Mouse (Mus musculus) cerebellum, adult 18-20 months (tissue): ENCODE measurements around the gene Gm20388.

ENCODE experiments used
- DNase-seq, 2 experiments: peaks; one replicate each; pipeline ENCODE4 v3.0.0; 2021

Gene Gm20388

GRCm38 (mm10) chr8:123661515-123661914 lies 3750.9 kb downstream of the Gm20388 start:
- no peak for DNase-seq

GRCm38 (mm10) chr8:123665580-123665979 lies 3754.9 kb downstream of the Gm20388 start:
- DNase-seq, result no peak

DNA sequence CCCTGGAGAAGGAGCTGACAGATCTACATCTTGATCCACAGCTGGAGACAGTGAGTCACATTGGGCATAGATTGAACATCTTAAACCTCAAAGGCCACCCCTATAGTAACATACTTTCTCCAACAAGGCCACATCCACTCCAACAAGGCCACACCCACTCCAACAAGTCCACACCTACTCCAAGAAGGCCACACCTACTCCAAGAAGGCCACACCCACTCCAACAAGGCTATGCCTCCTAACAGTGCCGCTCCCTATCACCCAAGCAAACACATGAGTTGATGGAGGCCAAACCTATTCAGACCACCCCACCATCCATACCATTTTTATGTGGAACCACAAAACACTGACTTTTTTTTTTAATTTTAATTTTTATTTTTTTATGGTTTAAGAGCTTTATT lies 3756.2 kb downstream of the Gm20388 start:
- no peak for DNase-seq

- no peak for DNase-seq
These were observed 3758.0 kb downstream of the Gm20388 start for GRCm38 (mm10) chr8:123668681-123669080.

- no peak for DNase-seq
These were observed 3760.1 kb downstream of the Gm20388 start for GRCm38 (mm10) chr8:123670766-123671165.

GRCm38 (mm10) chr8:123671454-123671853 lies 3760.8 kb downstream of the Gm20388 start:
- DNase-seq, result no peak

- no peak for DNase-seq
These were observed 3762.0 kb downstream of the Gm20388 start for GRCm38 (mm10) chr8:123672648-123673047.

GRCm38 (mm10) chr8:123675611-123676010 lies 3765.0 kb downstream of the Gm20388 start:
- DNase-seq, result no peak

DNA sequence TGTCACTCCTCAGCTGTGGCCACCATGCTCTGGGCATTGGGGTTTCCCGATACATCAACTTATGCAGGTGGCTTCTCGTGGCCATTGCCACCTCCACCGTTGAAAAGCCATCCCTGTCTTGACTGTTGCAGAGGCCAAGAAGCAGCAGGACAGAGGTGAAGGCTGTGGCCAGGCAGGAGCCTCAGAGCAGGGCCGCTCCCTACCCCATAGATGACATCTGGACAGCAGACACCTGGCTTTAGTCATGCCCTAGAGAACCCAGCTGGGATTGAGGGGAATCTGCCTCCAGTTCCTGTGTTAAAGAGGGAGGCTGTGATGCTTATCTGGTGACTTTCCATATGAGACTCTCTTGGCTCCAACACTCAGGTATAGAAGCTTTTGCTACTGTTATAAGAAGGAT lies 3767.7 kb downstream of the Gm20388 start:
- no peak for DNase-seq

DNA sequence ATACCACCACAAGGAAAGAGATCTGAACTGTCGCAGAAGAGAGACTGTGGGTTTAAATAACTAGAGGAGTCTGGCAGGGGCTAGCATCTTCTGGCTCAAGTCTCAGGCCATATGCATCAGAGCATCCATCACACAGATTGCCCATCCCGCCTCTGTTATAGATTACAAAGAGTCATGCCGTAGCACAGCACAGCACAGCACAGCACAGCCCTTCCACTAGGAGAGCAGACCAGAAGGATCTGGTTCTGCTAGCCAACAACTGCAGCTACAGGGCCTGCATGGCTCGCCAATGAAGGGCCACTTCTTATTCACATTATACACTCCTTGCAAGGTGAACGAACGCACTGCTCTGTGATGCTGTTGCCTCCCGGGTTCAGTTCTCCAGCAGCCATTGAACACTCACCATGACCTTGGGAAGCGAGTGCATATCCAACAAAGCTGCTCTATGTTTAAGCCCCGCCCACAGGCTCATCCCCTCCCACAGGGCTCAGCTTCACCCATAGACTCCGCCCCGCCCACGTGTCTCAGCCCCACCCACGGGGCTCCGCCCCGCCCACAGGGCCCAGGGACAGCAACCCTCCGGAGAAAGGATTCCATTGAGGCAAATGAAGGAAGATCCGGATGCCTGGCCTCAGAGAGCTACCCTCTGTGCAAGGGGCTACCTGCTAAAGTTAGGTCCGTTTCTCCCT lies 3771.6 kb downstream of the Gm20388 start:
- DNase-seq, result peak; percentile 15 to 18

DNA sequence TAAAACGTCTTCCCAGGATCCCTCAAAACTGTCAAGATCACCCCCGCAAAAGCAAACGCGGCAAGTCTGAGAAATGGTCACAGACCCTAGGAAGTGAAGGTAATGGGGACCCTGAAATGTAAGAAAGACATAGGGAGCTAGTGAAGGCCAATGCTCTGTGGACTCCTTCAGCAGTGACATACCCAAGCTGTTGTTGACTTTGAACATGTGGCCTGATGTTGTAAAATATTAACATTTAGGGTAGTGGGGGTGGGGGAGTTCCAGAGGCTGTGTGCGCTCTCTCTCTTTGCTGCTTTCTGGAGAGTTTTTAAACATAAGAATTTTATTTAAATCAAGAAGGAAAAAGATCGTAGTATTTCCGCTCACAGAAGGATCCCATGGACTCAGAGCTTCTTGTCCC lies 3772.7 kb downstream of the Gm20388 start:
- DNase-seq, result no peak

DNA sequence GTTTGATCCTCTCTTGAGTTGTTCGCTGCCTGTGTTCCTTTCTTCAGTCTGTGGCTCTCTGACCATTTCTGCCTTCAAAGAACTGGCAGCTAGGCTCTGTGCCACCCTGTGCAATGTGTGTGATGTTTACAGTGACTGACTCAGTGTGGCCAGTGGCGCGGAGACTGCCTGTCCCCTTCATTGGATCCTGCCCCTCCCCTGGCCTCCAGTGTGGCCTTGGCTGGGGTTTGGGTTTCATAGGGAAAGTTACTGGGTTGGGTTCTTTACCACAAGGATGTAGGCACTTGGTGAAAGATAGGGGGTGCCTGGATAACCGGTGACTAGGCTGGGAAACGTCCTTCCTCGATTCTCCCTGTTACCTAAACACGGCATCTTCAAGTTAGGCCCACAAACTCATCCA lies 3774.2 kb downstream of the Gm20388 start:
- DNase-seq, result no peak

- DNase-seq, result no peak
These were observed 3774.8 kb downstream of the Gm20388 start for GRCm38 (mm10) chr8:123685477-123685876.

DNA sequence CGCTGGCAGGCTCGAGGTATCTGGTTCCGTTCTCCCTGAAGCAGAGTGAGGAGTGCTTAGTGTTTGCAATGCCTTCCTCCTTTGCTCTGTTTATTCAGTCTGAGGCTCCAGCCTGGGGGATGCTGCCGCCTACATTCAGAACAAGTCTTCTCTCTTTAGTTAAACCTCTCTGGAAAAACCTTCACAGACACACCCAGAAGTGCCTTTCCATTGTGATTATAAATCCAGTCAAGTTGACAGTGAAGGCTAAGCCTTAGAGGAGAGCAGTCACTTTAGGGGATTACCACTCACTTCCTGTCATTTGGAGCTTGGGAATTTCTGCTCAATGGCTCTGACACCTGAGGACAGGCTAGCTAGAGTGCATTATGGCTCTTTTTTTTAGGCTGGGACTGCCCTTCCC lies 3777.2 kb downstream of the Gm20388 start:
- no peak for DNase-seq

- DNase-seq, result no peak
These were observed 3781.7 kb downstream of the Gm20388 start for GRCm38 (mm10) chr8:123692165-123692962.

- DNase-seq, result no peak
These were observed 3785.5 kb downstream of the Gm20388 start for GRCm38 (mm10) chr8:123696167-123696566.

DNA sequence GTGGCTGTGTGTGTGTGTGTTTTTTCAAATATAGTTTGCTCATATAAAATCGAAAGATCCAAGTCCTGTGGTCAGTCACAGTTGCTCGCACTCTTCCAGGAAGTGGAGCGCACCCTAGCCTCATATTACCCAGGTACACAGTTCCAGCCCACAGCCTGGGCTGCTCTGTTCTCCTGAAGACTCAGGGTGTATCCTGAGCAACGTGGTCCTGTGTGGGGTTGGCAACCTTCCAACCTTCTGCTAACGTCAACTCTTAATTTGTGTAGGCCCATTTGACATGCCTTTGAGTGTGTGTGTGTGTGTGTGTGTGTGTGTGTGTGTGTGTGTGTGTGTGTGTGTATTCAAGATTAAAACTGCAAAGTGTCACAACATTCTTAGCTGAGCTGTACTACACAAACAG lies 3786.7 kb downstream of the Gm20388 start:
- DNase-seq, result no peak

DNA sequence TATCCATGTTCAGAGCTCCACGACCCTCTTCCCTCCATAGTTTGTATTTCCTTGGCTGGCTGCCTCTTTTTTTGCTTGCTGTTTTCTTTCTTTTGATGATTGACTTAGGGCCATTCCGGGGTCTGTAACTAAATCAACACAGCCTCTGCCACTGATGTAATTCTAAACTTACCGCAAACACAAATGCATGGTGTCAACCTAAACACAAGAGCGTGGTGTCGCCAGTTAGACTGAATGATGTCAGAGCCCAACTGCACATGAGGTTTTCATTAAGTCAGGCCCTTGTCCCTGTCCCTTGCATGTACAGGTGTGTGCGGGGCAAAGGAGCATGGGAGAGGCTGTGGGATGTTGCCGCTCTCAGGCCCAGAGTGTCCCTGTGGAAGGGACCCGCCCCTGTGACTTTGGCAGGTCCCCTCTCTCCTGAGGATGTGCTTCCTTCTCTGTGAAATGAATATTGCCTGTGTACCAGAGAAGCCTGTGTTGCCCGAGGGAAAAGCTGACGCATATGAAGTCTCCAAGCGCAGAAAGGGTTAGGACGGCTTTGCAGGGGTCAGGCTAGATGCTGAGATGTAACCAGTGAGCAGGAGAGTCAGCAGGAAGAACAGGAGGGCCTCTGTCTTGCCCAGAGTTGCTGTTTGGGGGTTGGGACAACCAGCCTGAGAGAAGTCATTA lies 3789.9 kb downstream of the Gm20388 start:
- no peak for DNase-seq

DNA sequence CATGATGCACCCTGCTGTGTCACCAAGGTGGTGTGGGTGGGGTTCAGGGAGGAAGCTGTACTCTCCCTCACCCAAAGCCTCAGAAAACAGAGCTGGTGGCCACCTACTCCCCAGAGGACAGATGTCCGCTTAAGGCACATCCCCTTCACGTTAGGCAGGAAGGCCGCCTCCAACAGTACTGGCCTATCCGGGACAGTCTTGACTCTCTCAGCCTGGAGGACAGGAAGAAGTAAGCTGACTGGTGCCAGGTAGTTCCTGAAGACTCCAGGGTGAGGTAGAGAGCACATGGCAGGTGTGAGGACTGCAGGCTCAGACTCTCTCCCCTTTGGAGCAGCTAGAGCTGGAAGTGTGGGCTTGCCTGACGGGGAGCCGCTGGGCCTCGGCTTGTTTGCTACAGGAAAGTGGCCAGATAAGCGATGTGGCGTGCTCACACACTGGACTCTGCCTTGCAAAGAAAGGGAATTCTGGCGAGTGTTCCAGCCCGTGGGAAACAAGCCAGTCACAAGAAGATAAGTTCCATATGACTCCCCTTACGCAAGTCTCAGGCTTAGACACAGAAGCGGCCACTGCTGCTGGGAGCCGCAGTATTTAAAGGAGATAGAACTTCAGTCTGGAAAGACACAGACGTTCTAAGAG lies 3791.4 kb downstream of the Gm20388 start:
- DNase-seq, result no peak

GRCm38 (mm10) chr8:123705376-123705775 lies 3794.7 kb downstream of the Gm20388 start:
- DNase-seq, result no peak

- no peak for DNase-seq
These were observed 3796.5 kb downstream of the Gm20388 start for GRCm38 (mm10) chr8:123707137-123707536.

DNA sequence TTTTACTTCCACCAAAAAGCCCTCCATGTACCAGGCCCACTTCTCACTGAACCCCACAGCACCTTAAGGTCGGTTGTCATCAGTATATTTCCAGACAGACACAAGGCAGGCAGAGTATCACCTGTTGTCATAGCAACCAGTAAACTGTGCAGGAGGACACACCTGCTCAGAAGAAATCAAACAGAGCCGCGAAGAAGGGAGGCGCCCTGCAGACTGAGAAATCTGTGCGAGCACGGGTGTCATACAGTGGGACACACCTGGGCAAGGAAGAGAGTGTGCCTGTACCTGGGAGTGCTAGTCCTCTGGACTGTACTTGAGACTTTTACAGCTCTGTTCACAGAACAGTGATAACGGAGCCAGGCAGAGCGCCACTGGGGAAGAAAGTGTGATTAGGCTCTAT lies 3798.1 kb downstream of the Gm20388 start:
- DNase-seq, result no peak

DNA sequence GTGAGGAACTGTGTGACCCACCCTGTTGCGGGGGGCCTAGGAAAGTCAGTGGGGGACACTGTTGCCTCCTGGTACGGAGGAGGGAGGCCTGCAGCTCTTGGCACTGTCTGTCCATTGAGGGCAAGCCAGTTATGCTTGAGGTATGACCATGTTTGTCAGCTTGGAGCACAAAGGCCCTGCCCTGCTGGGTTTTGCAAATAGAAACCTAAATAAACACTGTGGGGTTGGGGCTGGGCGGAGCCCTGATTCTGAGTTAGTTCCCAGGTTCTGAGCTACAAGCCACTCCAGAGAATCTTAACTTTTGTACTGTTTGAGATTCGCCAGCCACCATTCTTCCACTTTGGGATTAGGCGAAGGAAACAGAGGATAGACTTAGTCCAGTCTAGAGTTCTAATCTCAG lies 3799.7 kb downstream of the Gm20388 start:
- no peak for DNase-seq
